Mouse (Mus musculus): ENCODE results near the gene Ctc1. TPM values are rescaled to one million over a fixed set of nuclear protein-coding genes. Genes with fewer than 3 reads are reported as not detected.

The Ctc1 gene
- total RNA-seq (2021) = 10 to 100 TPM; 40.3 to 43.1 TPM
- long read RNA-seq, experiment 1, full-length matches to known transcripts = 19 of 33 reads
- long read RNA-seq, experiment 1, partial matches to known transcripts = 7 of 33 reads
- long read RNA-seq, experiment 1, other reads (novel, unspliced or antisense) = 7 of 33 reads
- long read RNA-seq, experiment 2, full-length matches to known transcripts = 16 of 37 reads
- long read RNA-seq, experiment 2, partial matches to known transcripts = 9 of 37 reads
- long read RNA-seq, experiment 2, other reads (novel, unspliced or antisense) = 12 of 37 reads

- peak; percentile 83 for TF ChIP-seq CTCF (conservative IDR thresholded peaks at IDR 0.05)
These were observed at the start of gene Ctc1 for GRCm38 (mm10) chr11:69015644-69016441. Gene Ctc1 (plus strand): TSS chr11:69015911.

GRCm38 (mm10) chr11:68966554-68966953, 49.2 kb upstream of the Ctc1 start:
- no peak for DNase-seq (ENCODE audit: low spot score in 2 of 2)
- H3K4me3 ChIP-seq = no peak overlapping the region
- H3K27ac ChIP-seq = no peak overlapping the region
- TF ChIP-seq CTCF (conservative IDR thresholded peaks at IDR 0.05) = no peak

More at GRCm38 (mm10) chr11:69015644-69016441, at the start of gene Ctc1:
- peak within 1 kb of the TSS; percentile 56 for H3K4me3 ChIP-seq
- peak within 1 kb of the TSS; percentile 93 for H3K27ac ChIP-seq
- DNase-seq (ENCODE audit: low spot score in 2 of 2) = peak; percentile 87 to 90

DNA sequence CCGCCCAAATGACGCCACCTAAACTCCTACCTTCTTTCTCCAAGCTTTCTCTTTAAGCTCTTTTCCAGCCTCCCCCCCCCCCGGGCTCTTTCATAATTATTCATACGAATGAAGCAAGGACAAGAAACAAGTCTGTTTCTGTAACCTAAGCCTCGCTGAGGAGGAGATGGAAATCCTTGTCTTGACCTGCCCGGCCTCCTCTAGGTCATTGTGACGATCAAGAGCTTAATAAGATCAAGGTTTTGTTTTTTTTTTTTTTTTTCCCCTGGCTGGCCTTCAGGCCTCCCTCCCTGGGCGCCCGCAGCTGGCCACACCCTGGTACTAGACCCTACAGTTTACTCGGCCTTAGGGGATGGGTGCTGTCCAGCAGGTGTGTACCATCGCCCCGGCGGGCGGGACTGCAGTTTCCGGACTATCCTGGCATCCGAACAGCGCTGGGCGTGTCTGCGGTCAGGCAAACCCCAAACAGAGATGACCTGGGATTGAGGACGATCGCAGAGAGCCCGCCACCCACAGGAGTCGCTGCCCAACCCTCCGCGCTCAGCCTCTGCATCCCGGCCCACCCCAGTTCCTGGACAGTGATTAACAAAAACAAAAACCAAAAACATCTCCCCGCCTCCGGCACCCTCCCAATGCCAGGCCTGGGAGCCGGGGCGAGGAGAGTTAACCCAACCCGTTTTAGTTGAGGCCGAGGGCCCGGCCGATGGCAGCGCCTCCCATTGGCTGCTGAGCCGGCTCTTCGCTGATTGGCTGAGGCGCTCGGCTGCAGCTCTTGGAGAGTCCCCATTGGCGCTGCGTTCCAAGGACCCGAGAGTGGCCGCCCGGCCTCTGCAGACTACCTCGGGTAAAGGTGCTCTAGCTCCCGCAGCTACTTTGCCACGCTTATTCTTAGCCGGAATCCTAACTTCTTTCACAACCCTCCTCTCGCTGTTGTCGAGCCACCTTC, 48.1 kb upstream of the Ctc1 start, which contains the start of gene Slc25a35:
Gene Slc25a35 (plus strand): TSS at position 795 of the 946 bp plus-strand sequence.
- peak within 1 kb of the TSS; percentile 90 for H3K27ac ChIP-seq

DNA sequence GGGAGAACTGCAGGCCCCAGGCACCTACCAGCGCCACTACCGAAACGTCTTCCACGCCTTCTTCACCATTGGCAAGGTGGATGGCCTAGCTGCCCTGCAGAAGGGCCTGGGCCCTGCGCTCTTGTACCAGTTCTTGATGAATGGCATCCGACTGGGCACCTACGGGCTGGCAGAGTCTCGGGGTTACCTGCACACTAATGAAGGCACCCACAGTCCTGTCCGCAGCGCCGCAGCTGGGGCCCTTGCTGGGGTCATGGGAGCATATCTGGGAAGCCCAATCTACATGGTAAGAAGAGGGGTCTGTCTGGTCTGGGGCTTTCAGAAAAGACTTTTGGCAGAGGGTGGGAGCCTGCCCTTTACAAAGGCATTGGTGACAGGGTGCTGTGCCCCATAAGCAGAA, 47.0 kb upstream of the Ctc1 start:
- DNase-seq (ENCODE audit: low spot score in 2 of 2) = no peak
- Histone ChIP-seq H3K4me3 (peak overlapping the region; percentile 71), H3K27ac (no peak overlapping the region; the same call in 1 of the 2 replicates)
- TF ChIP-seq CTCF (conservative IDR thresholded peaks at IDR 0.05) = no peak

More for the DNA sequence above, 48.1 kb upstream of the Ctc1 start, which contains the start of gene Slc25a35:
- H3K4me3 ChIP-seq = peak within 1 kb of the TSS; percentile 71
- no peak; the same call in none of the 2 replicates for TF ChIP-seq CTCF (conservative IDR thresholded peaks at IDR 0.05)
- peak; percentile 89 to 92 for DNase-seq (ENCODE audit: low spot score in 2 of 2)

GRCm38 (mm10) chr11:68970232-68970631, 45.5 kb upstream of the Ctc1 start:
- Histone ChIP-seq H3K27ac (peak overlapping the region; percentile 44; the same call in 1 of the 2 replicates), H3K4me3 (no peak overlapping the region)
- DNase-seq (ENCODE audit: low spot score in 2 of 2) = no peak
- TF ChIP-seq CTCF (conservative IDR thresholded peaks at IDR 0.05) = no peak

DNA sequence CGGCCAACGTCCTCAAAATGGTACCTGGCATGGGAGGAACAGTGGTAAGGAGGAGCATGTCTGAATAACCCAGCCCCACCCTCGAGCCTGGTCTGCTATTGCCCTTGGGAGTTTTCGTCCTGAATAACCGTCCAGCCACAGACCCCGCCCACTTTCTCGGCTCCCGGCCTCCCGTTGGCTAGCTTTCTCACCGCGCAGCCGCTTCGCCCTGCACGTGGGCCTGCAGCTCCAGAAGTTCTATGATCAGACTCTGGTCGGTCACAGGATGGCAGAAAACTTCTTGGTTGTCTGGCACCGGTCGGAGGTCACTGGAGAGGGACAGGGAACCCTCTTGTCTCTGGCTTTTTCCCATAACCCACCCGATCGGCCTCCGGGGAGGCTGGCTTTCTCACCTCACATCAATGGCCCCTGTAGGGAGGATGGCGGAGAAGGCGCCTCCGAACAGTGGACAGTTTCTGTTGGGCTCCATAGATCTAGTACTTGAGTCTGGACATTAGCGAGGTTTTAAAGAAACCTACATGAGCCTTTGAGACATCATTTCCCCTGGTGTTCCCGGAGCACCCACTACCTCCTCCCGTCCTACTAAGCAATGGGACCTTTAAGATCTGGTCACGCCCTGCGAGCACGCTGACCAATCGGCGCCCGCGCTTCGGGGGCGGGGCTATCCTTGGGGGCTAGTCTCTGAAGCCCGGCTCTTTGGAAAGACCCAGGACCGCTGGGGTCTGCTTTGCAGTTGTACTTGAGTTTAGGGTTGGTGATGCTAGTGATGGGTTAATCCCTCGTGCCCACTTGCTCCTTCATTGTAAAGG, 42.3 kb upstream of the Ctc1 start:
- peak; percentile 75 to 77 for DNase-seq (ENCODE audit: low spot score in 2 of 2)
- Histone ChIP-seq H3K27ac (peak overlapping the region; percentile 72), H3K4me3 (peak overlapping the region; percentile 62)

DNA sequence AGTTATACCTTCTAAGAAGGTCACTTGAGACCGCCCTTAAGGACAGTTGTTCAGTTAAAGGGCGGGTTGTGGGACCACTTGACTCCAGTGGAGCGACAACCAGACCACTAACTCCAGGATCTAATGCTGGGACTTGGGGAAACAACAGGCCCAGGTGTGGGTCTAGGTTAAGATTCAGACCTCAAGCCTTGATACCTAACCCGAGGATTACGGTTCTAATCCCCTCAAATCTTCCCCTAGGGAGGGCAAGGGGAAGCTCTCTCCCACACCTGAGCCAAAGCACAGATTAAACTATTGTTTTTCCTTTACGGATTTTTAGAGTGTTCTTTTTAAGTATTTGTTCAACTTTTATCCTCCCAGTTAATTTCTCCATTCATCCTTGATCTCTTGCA, 41.7 kb upstream of the Ctc1 start:
- Histone ChIP-seq H3K27ac (0 out of 2 replicates have a peak overlapping the region, but pooled peaks have one; percentile 72), H3K4me3 (peak overlapping the region; percentile 62)
- no peak for DNase-seq (ENCODE audit: low spot score in 2 of 2)
- TF ChIP-seq CTCF (conservative IDR thresholded peaks at IDR 0.05) = no peak

- no peak for TF ChIP-seq CTCF (conservative IDR thresholded peaks at IDR 0.05)
- Histone ChIP-seq H3K27ac (0 out of 2 replicates have a peak within 1 kb of the TSS, but pooled peaks have one; percentile 72), H3K4me3 (peak within 1 kb of the TSS; percentile 62)
- DNase-seq (ENCODE audit: low spot score in 2 of 2) = no peak
These were observed 40.6 kb upstream of the Ctc1 start, which contains the start of gene Rangrf for GRCm38 (mm10) chr11:68975085-68975484. Gene Rangrf (minus strand): TSS chr11:68975185.

- TF ChIP-seq CTCF (conservative IDR thresholded peaks at IDR 0.05) = no peak
- no peak for DNase-seq (ENCODE audit: low spot score in 2 of 2)
- H3K27ac ChIP-seq = no peak overlapping the region
- no peak overlapping the region for H3K4me3 ChIP-seq
These were observed 40.1 kb upstream of the Ctc1 start for GRCm38 (mm10) chr11:68975601-68976000.

GRCm38 (mm10) chr11:68979320-68979733, 36.4 kb upstream of the Ctc1 start:
- no peak for TF ChIP-seq CTCF (conservative IDR thresholded peaks at IDR 0.05)
- DNase-seq (ENCODE audit: low spot score in 2 of 2) = no peak
- Histone ChIP-seq H3K4me3 (no peak overlapping the region), H3K27ac (no peak overlapping the region)

DNA sequence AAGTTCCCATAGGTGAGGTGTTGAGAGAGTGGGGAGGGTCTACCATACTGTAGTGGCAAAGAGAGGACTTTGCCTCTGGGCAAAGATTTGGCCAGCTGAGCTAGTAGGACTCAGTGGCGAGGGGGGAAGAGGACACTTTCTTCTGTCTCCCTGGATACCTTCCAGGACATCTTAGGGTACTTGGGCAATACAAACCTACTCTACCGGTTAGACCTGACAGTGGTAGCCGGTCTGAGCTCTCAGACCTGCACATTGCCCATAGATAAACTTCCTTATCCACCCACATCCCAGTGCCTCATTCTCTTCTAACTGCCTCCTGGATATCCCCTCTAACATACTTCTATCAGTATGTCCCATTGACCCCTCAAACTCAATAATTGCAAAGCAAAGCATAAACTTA, 34.8 kb upstream of the Ctc1 start:
- no peak for DNase-seq (ENCODE audit: low spot score in 2 of 2)
- no peak overlapping the region for H3K27ac ChIP-seq
- TF ChIP-seq CTCF (conservative IDR thresholded peaks at IDR 0.05) = no peak
- H3K4me3 ChIP-seq = no peak overlapping the region

Data from layer of hippocampus, adult 2 months (tissue).